Mouse (Mus musculus) E14TG2a.4 (cell line): ENCODE measurements around the gene Tpp1.

Source experiments
- CTCF ChIP-seq: conservative IDR thresholded peaks from 2 replicates; pipeline ENCODE4 v1.5.1; 2014; ENCODE audit warnings: low read length
- POU5F1 ChIP-seq: IDR thresholded peaks from 2 replicates; pipeline ENCODE4 v1.6.1; 2014; ENCODE audit warnings: low read length, borderline replicate concordance

DNA sequence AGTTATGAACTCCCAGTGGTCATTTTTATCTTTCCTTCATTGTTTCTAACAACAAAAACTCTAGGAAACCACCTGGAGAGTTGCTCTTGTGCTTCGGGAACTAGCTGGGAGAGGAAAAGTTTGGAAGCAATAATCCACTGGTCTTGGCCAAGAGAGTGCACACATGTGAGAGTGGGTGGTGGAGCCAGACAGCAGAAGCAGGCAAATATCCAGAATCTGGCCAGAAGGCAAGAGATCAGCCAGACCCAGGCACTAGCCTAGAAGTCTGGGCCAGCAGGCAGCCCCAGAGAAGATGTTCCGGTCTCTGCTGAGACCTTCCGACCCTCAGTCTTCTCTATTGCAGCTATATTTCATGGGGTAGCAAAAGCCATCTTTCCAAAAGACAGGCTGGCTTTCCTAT, 17.9 kb upstream of the Tpp1 start:
- TF ChIP-seq CTCF (no peak), POU5F1 (no peak)
